Comparison of ENCODE assay signal across 8 mouse cellular contexts in genomic region chr6:82997511-82998102, GRCm38 (mm10). TPM values are rescaled to one million over a fixed set of nuclear protein-coding genes. Genes with fewer than 3 reads are reported as not detected.
DNase-seq lines count a peak whose midpoint lies in the region; ATAC-seq lines count a peak whose summit lies in the region.

No protein-coding gene starts in this region.

- 43% methylated on average over 7 of the region's 7 CpGs for WGBS in forebrain, embryonic 12.5 days

- intact Hi-C loops in left cerebral cortex, postnatal 10 days (cut with DNase I): loop anchor here (2.0 to 5.0 kb wide), 4 partner anchors 35 to 103 kb away; partner anchors contain the start of genes Aup1, Ccdc142, Dok1 and Gm42688
- intact Hi-C loops in left cerebral cortex, postnatal 36 days (cut with DNase I): loop anchor here (5.0 to 10.0 kb wide), 2 partner anchors 80 to 167 kb away; partner anchors contain the start of genes Dctn1 and Pcgf1

- H3K9me3 ChIP-seq in megakaryocyte, embryonic 14.5 days: no peaks in the 10 kb centered on the region
- no peaks in the 10 kb centered on the region for H3K9me3 ChIP-seq in forebrain, embryonic 12.5 days

- peak overlapping the region; percentile 91 for H3K4me3 ChIP-seq in megakaryocyte, embryonic 14.5 days (replicated peaks)
- H3K4me3 ChIP-seq in forebrain, embryonic 12.5 days (replicated peaks): no peak overlapping the region

- peaks cover 69% of the 10 kb centered on the region for H3K4me1 ChIP-seq in megakaryocyte, embryonic 14.5 days
- peaks cover 12% of the 10 kb centered on the region for H3K4me1 ChIP-seq in forebrain, embryonic 12.5 days

- H3K4me2 ChIP-seq in forebrain, embryonic 12.5 days: no peak overlapping the region

- peak; percentile 13 to 50 for DNase-seq in left cerebral cortex, postnatal 10 days (ENCODE audit: extremely low spot score in 1 of 2, low spot score in 2 of 2)
- DNase-seq in left cerebral cortex, postnatal 36 days (ENCODE audit: low spot score in 2 of 2): no peak
- DNase-seq in brain, adult 2 months (ENCODE audit: low read depth, low spot score): peak; percentile 37
- peak; percentile 53 to 81 for DNase-seq in heart, adult 9 months (ENCODE audit: low spot score in 2 of 2)
- peak; percentile 69 to 71 for DNase-seq in kidney, postnatal 36 days
- DNase-seq in T-cell, adult 2 months (ENCODE audit: low spot score): no peak

- H3K36me3 ChIP-seq in megakaryocyte, embryonic 14.5 days (replicated peaks; ENCODE audit: low read length): no peaks in the 10 kb centered on the region
- no peaks in the 10 kb centered on the region for H3K36me3 ChIP-seq in forebrain, embryonic 12.5 days (replicated peaks)

- H3K27me3 ChIP-seq in megakaryocyte, embryonic 14.5 days (replicated peaks): no peaks in the 10 kb centered on the region
- H3K27me3 ChIP-seq in forebrain, embryonic 12.5 days: peaks cover 3% of the 10 kb centered on the region; the same call in 1 of the 2 replicates

- ATAC-seq in forebrain, embryonic 12.5 days (ENCODE audit: low FRiP score): no peak

- H3K9ac ChIP-seq in forebrain, embryonic 12.5 days: no peak overlapping the region

- H3K27ac ChIP-seq in forebrain, embryonic 12.5 days: no peak overlapping the region

RNA-seq across cellular contexts. Expression of gene Dok1, which starts 35.7 kb away (rescaled TPM):
- total RNA-seq in left cerebral cortex, postnatal 10 days (2021): 1 to 10 TPM; 1.8 to 2.1 TPM
- 1 to 10 TPM; 1.9 to 2.3 TPM for total RNA-seq in left cerebral cortex, postnatal 36 days (2021)
- polyA plus RNA-seq in megakaryocyte, embryonic 14.5 days (2012; ENCODE audit: insufficient read depth, low replicate concordance): 159 and 256 TPM in 2 replicates
- 4.9 and 5.4 TPM in 2 replicates for polyA plus RNA-seq in forebrain, embryonic 12.5 days (2016; fragmentation: Nextera tagmentation; extraction: Ambion mirVana)

RNA-seq across cellular contexts. Expression of gene Loxl3, which starts 36.4 kb away (rescaled TPM):
- 1 to 10 TPM; 1.8 to 4.0 TPM for total RNA-seq in left cerebral cortex, postnatal 10 days (2021)
- 1 to 10 TPM; 2.7 to 4.9 TPM for total RNA-seq in left cerebral cortex, postnatal 36 days (2021)
- polyA plus RNA-seq in megakaryocyte, embryonic 14.5 days (2012; ENCODE audit: insufficient read depth, low replicate concordance): 0.40 and 4.2 TPM in 2 replicates
- 6.2 and 8.0 TPM in 2 replicates for polyA plus RNA-seq in forebrain, embryonic 12.5 days (2016; fragmentation: Nextera tagmentation; extraction: Ambion mirVana)

RNA-seq across cellular contexts. Expression of gene M1ap, which starts 50.9 kb away (rescaled TPM):
- total RNA-seq in left cerebral cortex, postnatal 10 days (2021): not detected
- total RNA-seq in left cerebral cortex, postnatal 36 days (2021): under 1 TPM in 1 of 2 experiments, not detected in 1; 0.22 TPM
- 3.6 and 5.2 TPM in 2 replicates for polyA plus RNA-seq in megakaryocyte, embryonic 14.5 days (2012; ENCODE audit: insufficient read depth, low replicate concordance)
- not detected in 2 replicates for polyA plus RNA-seq in forebrain, embryonic 12.5 days (2016; fragmentation: Nextera tagmentation; extraction: Ambion mirVana)

RNA-seq across cellular contexts. Expression of gene Aup1, which starts 56.7 kb away (rescaled TPM):
- 10 to 100 TPM; 97.9 to 99.8 TPM for total RNA-seq in left cerebral cortex, postnatal 10 days (2021)
- 100 to 1,000 TPM; 112 to 131 TPM for total RNA-seq in left cerebral cortex, postnatal 36 days (2021)
- 1,695 and 4,915 TPM in 2 replicates for polyA plus RNA-seq in megakaryocyte, embryonic 14.5 days (2012; ENCODE audit: insufficient read depth, low replicate concordance)
- 137 and 142 TPM in 2 replicates for polyA plus RNA-seq in forebrain, embryonic 12.5 days (2016; fragmentation: Nextera tagmentation; extraction: Ambion mirVana)

RNA-seq across cellular contexts. Expression of gene Htra2, which starts 57.5 kb away (rescaled TPM):
- total RNA-seq in left cerebral cortex, postnatal 10 days (2021): 10 to 100 TPM; 66.5 to 68.0 TPM
- 10 to 100 TPM; 41.6 to 48.5 TPM for total RNA-seq in left cerebral cortex, postnatal 36 days (2021)
- 27.7 and 49.5 TPM in 2 replicates for polyA plus RNA-seq in megakaryocyte, embryonic 14.5 days (2012; ENCODE audit: insufficient read depth, low replicate concordance)
- 64.3 and 65.9 TPM in 2 replicates for polyA plus RNA-seq in forebrain, embryonic 12.5 days (2016; fragmentation: Nextera tagmentation; extraction: Ambion mirVana)

Comparison
In these comparisons a context has a peak if more than half of its experiments do, and no peak if none do; other contexts are left out.
1. DNase-seq: peak in left cerebral cortex, postnatal 10 days (2 of 2), brain, adult 2 months (single experiment), heart, adult 9 months (2 of 2) and kidney, postnatal 36 days (2 of 2); none in left cerebral cortex, postnatal 36 days (0 of 2) and T-cell, adult 2 months (single experiment).